Mouse (Mus musculus) MEL (cell line): ENCODE data around the gene Tdrkh. TPM values are rescaled to one million over a fixed set of nuclear protein-coding genes. Genes with fewer than 3 reads are reported as not detected.

ENCODE experiments used
- DNase-seq: peaks from one replicate; pipeline ENCODE4 v3.0.0; 2011; ENCODE audit warnings: low read depth, low spot score
- H3K27ac ChIP-seq: 2 replicates; pipeline ENCODE4 v1.5.1; 2012; ENCODE audit warnings: low read depth, mild to moderate bottlenecking, control low read depth, low read length, moderate library complexity; ENCODE audit not compliant: control insufficient read depth
- H3K27me3 ChIP-seq, 2 experiments: fragments of 150-350 bp in 1 of 2; sonication (generic) in 1 of 2; 2 replicates each; pipeline ENCODE4 v1.6.1; 2012; ENCODE audit warnings: low read length in 2 of 2, mild to moderate bottlenecking in 2 of 2, improper control_type of control experiment in 1 of 2, moderate library complexity in 1 of 2; ENCODE audit not compliant: insufficient read depth in 2 of 2, control insufficient read depth in 1 of 2
- H3K36me3 ChIP-seq, 2 experiments: 2 replicates each; pipeline ENCODE4 v1.6.1; 2012 to 2014; ENCODE audit warnings: low read length in 2 of 2, improper control_type of control experiment in 1 of 2, inconsistent platforms in 1 of 2, mild to moderate bottlenecking in 1 of 2; ENCODE audit not compliant: insufficient read depth in 2 of 2, control insufficient read depth in 1 of 2
- H3K4me1 ChIP-seq, 2 experiments: fragments of 150-350 bp in 1 of 2; sonication (generic) in 1 of 2; 2 replicates each; pipeline ENCODE4 v1.6.1; 2012; ENCODE audit warnings: low read length in 2 of 2, improper control_type of control experiment in 1 of 2, mild to moderate bottlenecking in 1 of 2; ENCODE audit not compliant: insufficient read depth in 2 of 2, control insufficient read depth in 1 of 2
- H3K4me3 ChIP-seq, 2 experiments: fragments of 150-350 bp in 1 of 2; sonication (generic) in 1 of 2; 2 replicates each; pipeline ENCODE4 v1.5.1; 2012; ENCODE audit warnings: low read depth in 2 of 2, low read length in 2 of 2, mild to moderate bottlenecking in 2 of 2, moderate library complexity in 2 of 2, control low read depth in 1 of 2, improper control_type of control experiment in 1 of 2; ENCODE audit not compliant: control insufficient read depth in 1 of 2, insufficient read depth in 1 of 2
- H3K79me2 ChIP-seq: 2 replicates; pipeline ENCODE4 v1.6.1; 2012; ENCODE audit warnings: mild to moderate bottlenecking, low read length, moderate library complexity; ENCODE audit not compliant: control insufficient read depth, poor library complexity, insufficient read depth
- H3K9ac ChIP-seq: 2 replicates; pipeline ENCODE4 v1.6.1; 2012; ENCODE audit warnings: low read depth, mild to moderate bottlenecking, control low read depth, low read length, moderate library complexity; ENCODE audit not compliant: control insufficient read depth, poor library complexity, severe bottlenecking
- H3K9me3 ChIP-seq: fragments of 150-350 bp; sonication (generic); replicated peaks from 2 replicates; pipeline ENCODE4 v1.6.1; 2012; ENCODE audit warnings: mild to moderate bottlenecking, low read length, improper control_type of control experiment, moderate library complexity; ENCODE audit not compliant: insufficient read depth
- CHD1 ChIP-seq: IDR thresholded peaks from 2 replicates; pipeline ENCODE4 v1.6.1; 2012; ENCODE audit warnings: low read depth, mild to moderate bottlenecking, inconsistent platforms, low read length, improper control_type of control experiment
- CHD2 ChIP-seq: IDR thresholded peaks from 2 replicates; pipeline ENCODE4 v1.6.1; 2011; ENCODE audit warnings: low read length, improper control_type of control experiment
- CTCF ChIP-seq, 3 experiments: IDR thresholded peaks in 2 of 3; conservative IDR thresholded peaks in 1 of 3; 2 replicates each; pipeline ENCODE4 v1.5.1; 2011 to 2012; ENCODE audit warnings: low read length in 3 of 3, low read depth in 2 of 3, mild to moderate bottlenecking in 2 of 3, improper control_type of control experiment in 1 of 3, inconsistent platforms in 1 of 3, mixed read lengths in 1 of 3, moderate library complexity in 1 of 3; ENCODE audit not compliant: control insufficient read depth in 1 of 3, insufficient read depth in 1 of 3, poor library complexity in 1 of 3, severe bottlenecking in 1 of 3
- E2F4 ChIP-seq: IDR thresholded peaks from 2 replicates; pipeline ENCODE4 v1.6.1; 2011; ENCODE audit warnings: low read depth, low read length, improper control_type of control experiment, borderline replicate concordance
- ELF1 ChIP-seq: IDR thresholded peaks from 2 replicates; pipeline ENCODE4 v1.6.1; 2014; ENCODE audit warnings: low read depth, mild to moderate bottlenecking, inconsistent platforms, low read length, improper control_type of control experiment, moderate library complexity
- EP300 ChIP-seq, 2 experiments: IDR thresholded peaks; 2 replicates each; pipeline ENCODE4 v1.6.1; 2011; ENCODE audit warnings: improper control_type of control experiment in 2 of 2, low read length in 2 of 2, low read depth in 1 of 2, mild to moderate bottlenecking in 1 of 2
- ETS1 ChIP-seq: IDR thresholded peaks from 2 replicates; pipeline ENCODE4 v1.6.1; 2012; ENCODE audit warnings: low read depth, mild to moderate bottlenecking, inconsistent platforms, low read length, improper control_type of control experiment, moderate library complexity
- GABPA ChIP-seq: IDR thresholded peaks from 2 replicates; pipeline ENCODE4 v1.6.1; 2012; ENCODE audit warnings: low read depth, mild to moderate bottlenecking, inconsistent platforms, low read length, improper control_type of control experiment, moderate library complexity
- GATA1 ChIP-seq: IDR thresholded peaks from 2 replicates; pipeline ENCODE4 v1.6.1; 2011; ENCODE audit warnings: low read depth, low read length, improper control_type of control experiment
- HCFC1 ChIP-seq: IDR thresholded peaks from 2 replicates; pipeline ENCODE4 v1.6.1; 2012; ENCODE audit warnings: low read depth, mild to moderate bottlenecking, inconsistent platforms, low read length, improper control_type of control experiment, moderate library complexity
- JUND ChIP-seq: IDR thresholded peaks from 2 replicates; pipeline ENCODE4 v1.6.1; 2011; ENCODE audit warnings: low read depth, mild to moderate bottlenecking, improper control_type of control experiment, low read length
- KAT2A ChIP-seq: conservative IDR thresholded peaks from 2 replicates; pipeline ENCODE4 v1.6.1; 2012; ENCODE audit warnings: low read depth, low read length, improper control_type of control experiment, inconsistent platforms
- MAFK ChIP-seq: IDR thresholded peaks from 2 replicates; pipeline ENCODE4 v1.6.1; 2011; ENCODE audit warnings: low read depth, mild to moderate bottlenecking, low read length, improper control_type of control experiment, borderline replicate concordance
- MAX ChIP-seq: IDR thresholded peaks from 2 replicates; pipeline ENCODE4 v1.6.1; 2011; ENCODE audit warnings: low read length, improper control_type of control experiment
- MAZ ChIP-seq: IDR thresholded peaks from 2 replicates; pipeline ENCODE4 v1.6.1; 2012; ENCODE audit warnings: low read depth, mild to moderate bottlenecking, inconsistent platforms, low read length, improper control_type of control experiment
- MEF2A ChIP-seq: IDR thresholded peaks from 2 replicates; pipeline ENCODE4 v1.6.1; 2014; ENCODE audit warnings: low read depth, mild to moderate bottlenecking, inconsistent platforms, low read length, improper control_type of control experiment; ENCODE audit not compliant: poor library complexity, insufficient replicate concordance, severe bottlenecking; ENCODE audit errors: extremely low read depth
- MXI1 ChIP-seq: IDR thresholded peaks from 2 replicates; pipeline ENCODE4 v1.6.1; 2011; ENCODE audit warnings: mild to moderate bottlenecking, low read depth, low read length, improper control_type of control experiment
- MYB ChIP-seq: IDR thresholded peaks from 2 replicates; pipeline ENCODE4 v1.6.1; 2011; ENCODE audit warnings: mild to moderate bottlenecking, low read depth, low read length, improper control_type of control experiment
- MYC ChIP-seq: IDR thresholded peaks from 2 replicates; pipeline ENCODE4 v1.6.1; 2011; ENCODE audit warnings: low read depth, mild to moderate bottlenecking, low read length, improper control_type of control experiment, moderate library complexity
- NELFE ChIP-seq: IDR thresholded peaks from 2 replicates; pipeline ENCODE4 v1.6.1; 2011; ENCODE audit warnings: low read depth, low read length, improper control_type of control experiment
- NRF1 ChIP-seq: IDR thresholded peaks from 2 replicates; pipeline ENCODE4 v1.6.1; 2014; ENCODE audit warnings: low read depth, mild to moderate bottlenecking, inconsistent platforms, low read length, improper control_type of control experiment, moderate library complexity; ENCODE audit not compliant: poor library complexity, insufficient read depth, severe bottlenecking
- POLR2A ChIP-seq, 2 experiments: IDR thresholded peaks; 2 replicates each; pipeline ENCODE4 v1.6.1; 2011 to 2012; ENCODE audit warnings: low read length in 2 of 2, mild to moderate bottlenecking in 2 of 2, control low read depth in 1 of 2, improper control_type of control experiment in 1 of 2, low read depth in 1 of 2, moderate library complexity in 1 of 2; ENCODE audit not compliant: control insufficient read depth in 1 of 2, insufficient read depth in 1 of 2, poor library complexity in 1 of 2
- POLR2AphosphoS2 ChIP-seq: IDR thresholded peaks from 2 replicates; pipeline ENCODE4 v1.6.1; 2011; ENCODE audit warnings: low read length, improper control_type of control experiment
- POLR2AphosphoS5 ChIP-seq: IDR thresholded peaks from 2 replicates; pipeline ENCODE4 v1.6.1; 2012; ENCODE audit warnings: low read depth, borderline replicate concordance, mild to moderate bottlenecking, inconsistent platforms, low read length, moderate library complexity, mixed read lengths
- RAD21 ChIP-seq: IDR thresholded peaks from 2 replicates; pipeline ENCODE4 v1.6.1; 2011; ENCODE audit warnings: mild to moderate bottlenecking, low read depth, low read length, improper control_type of control experiment
- RCOR1 ChIP-seq: IDR thresholded peaks from 2 replicates; pipeline ENCODE4 v1.6.1; 2012; ENCODE audit warnings: low read depth, mild to moderate bottlenecking, inconsistent platforms, low read length, improper control_type of control experiment
- SIN3A ChIP-seq: IDR thresholded peaks from 2 replicates; pipeline ENCODE4 v1.6.1; 2012; ENCODE audit warnings: low read length, improper control_type of control experiment, inconsistent platforms
- SMC3 ChIP-seq: IDR thresholded peaks from 2 replicates; pipeline ENCODE4 v1.6.1; 2011; ENCODE audit warnings: low read depth, low read length, improper control_type of control experiment
- TAL1 ChIP-seq: IDR thresholded peaks from 2 replicates; pipeline ENCODE4 v1.6.1; 2012; ENCODE audit warnings: mild to moderate bottlenecking, inconsistent platforms, low read length, moderate library complexity, mixed read lengths
- TBP ChIP-seq: IDR thresholded peaks from 2 replicates; pipeline ENCODE4 v1.8.0; 2011; ENCODE audit warnings: low read depth, low read length, improper control_type of control experiment
- TCF12 ChIP-seq: IDR thresholded peaks from 2 replicates; pipeline ENCODE4 v1.6.1; 2014; ENCODE audit warnings: low read depth, mild to moderate bottlenecking, inconsistent platforms, low read length, improper control_type of control experiment, moderate library complexity
- UBTF ChIP-seq: IDR thresholded peaks from 2 replicates; pipeline ENCODE4 v1.6.1; 2012; ENCODE audit warnings: low read depth, mild to moderate bottlenecking, inconsistent platforms, low read length, improper control_type of control experiment, moderate library complexity, borderline replicate concordance; ENCODE audit not compliant: insufficient read depth
- USF1 ChIP-seq: IDR thresholded peaks from 2 replicates; pipeline ENCODE4 v1.6.1; 2014; ENCODE audit warnings: low read depth, mild to moderate bottlenecking, inconsistent platforms, low read length, improper control_type of control experiment, moderate library complexity
- USF2 ChIP-seq, 2 experiments: IDR thresholded peaks; 2 replicates each; pipeline ENCODE4 v1.6.1; 2011 to 2012; ENCODE audit warnings: improper control_type of control experiment in 2 of 2, low read length in 2 of 2, borderline replicate concordance in 1 of 2, inconsistent platforms in 1 of 2, low read depth in 1 of 2, mild to moderate bottlenecking in 1 of 2; ENCODE audit not compliant: insufficient read depth in 1 of 2
- ZKSCAN1 ChIP-seq: IDR thresholded peaks from 2 replicates; pipeline ENCODE4 v1.6.1; 2012; ENCODE audit warnings: low read depth, mild to moderate bottlenecking, inconsistent platforms, low read length, improper control_type of control experiment, moderate library complexity
- ZMIZ1 ChIP-seq: IDR thresholded peaks from 2 replicates; pipeline ENCODE4 v1.6.1; 2012; ENCODE audit warnings: low read depth, mild to moderate bottlenecking, inconsistent platforms, low read length, improper control_type of control experiment, moderate library complexity
- polyA plus RNA-seq, 2 experiments: library from polyadenylated mRNA; stranded (reverse) in 1 of 2; unstranded in 1 of 2; fragments of >175 nt in 1 of 2; fragments of >200 nt in 1 of 2; gene quantifications; 2 replicates each; pipeline versions ENCODE4 v1.2.1 to v1.2.4; 2012; ENCODE audit warnings: low replicate concordance in 2 of 2, low read depth in 1 of 2; ENCODE audit not compliant: insufficient read length in 2 of 2, insufficient read depth in 1 of 2, missing spikeins in 1 of 2
- total RNA-seq: library from RNA; depleted of rRNA; stranded (reverse); fragments of 300-350 nt; gene quantifications from 2 replicates; pipeline ENCODE4 v1.2.3, GENCODE M21; 2012

Tdrkh gene
- total and polyA plus RNA-seq, 3 experiments = not detected

DNA sequence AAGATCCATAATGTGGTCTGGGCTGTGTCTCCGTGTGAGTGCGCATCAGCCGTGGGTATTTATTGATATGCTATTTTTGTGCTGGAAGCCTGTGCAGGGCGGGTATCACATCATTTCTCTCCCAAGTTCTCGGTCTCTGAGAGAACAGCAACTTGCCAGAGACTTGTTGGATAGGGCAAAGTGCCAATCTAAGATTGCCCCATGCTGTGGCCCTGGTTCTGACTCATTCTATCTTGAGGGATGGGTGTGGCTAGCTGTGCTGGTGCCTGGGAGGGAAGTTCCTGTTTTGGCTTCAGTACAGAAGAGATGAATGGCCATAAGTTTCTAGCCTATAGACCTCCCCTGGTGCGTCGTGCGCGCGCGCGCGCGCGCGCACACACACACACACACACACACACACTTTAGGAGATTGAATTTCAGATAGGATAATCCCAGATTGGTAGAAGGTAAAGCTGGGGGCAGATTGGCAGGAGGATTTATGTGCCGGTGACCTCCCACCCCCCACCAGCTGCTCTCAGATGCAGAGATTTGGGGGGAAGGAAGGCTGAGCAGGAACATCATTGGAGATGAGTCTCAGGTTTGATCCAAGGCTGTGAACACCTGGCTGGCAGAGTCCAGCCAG is 69.8 kb downstream of the Tdrkh start:
- peak; percentile 99 for DNase-seq
- 0 out of 2 replicates have a peak overlapping the region, but pooled peaks have one; percentile 6 for H3K27ac ChIP-seq
- no peak overlapping the region for H3K4me3 ChIP-seq
- TF ChIP-seq TCF12 (0 out of 2 replicates have a peak, but pooled peaks have one; percentile 31), E2F4 (0 out of 2 replicates have a peak, but pooled peaks have one; percentile 47), HCFC1 (peak; percentile 69), ZMIZ1 (no peak), CTCF (IDR thresholded peaks at IDR 0.05 in 2 of 3, conservative IDR thresholded peaks at IDR 0.05 in 1 of 3; ENCODE audit: control insufficient read depth in 1 of 3, insufficient read depth in 1 of 3, low read depth in 2 of 3, low read length in 3 of 3, poor library complexity in 1 of 3, severe bottlenecking in 1 of 3) (no peak), POLR2AphosphoS5 (no peak), EP300 (IDR thresholded peaks at IDR 0.05; ENCODE audit: low read depth in 1 of 2, low read length in 2 of 2) (peak; percentile 66 to 73), NRF1 (no peak), CHD1 (no peak), NELFE (no peak), POLR2A (IDR thresholded peaks at IDR 0.05; ENCODE audit: control insufficient read depth in 1 of 2, insufficient read depth in 1 of 2, low read depth in 1 of 2, low read length in 2 of 2, poor library complexity in 1 of 2) (no peak), SMC3 (peak; percentile 16; the same call in 1 of the 2 replicates), USF1 (no peak), SIN3A (no peak; the same call in 1 of the 2 replicates), GATA1 (peak; percentile 64), POLR2AphosphoS2 (no peak), JUND (peak; percentile 86), CHD2 (no peak), MAFK (no peak), KAT2A (no peak), TBP (no peak), RCOR1 (peak; percentile 87), MAX (peak; percentile 28; the same call in 1 of the 2 replicates), USF2 (IDR thresholded peaks at IDR 0.05; ENCODE audit: borderline replicate concordance in 1 of 2, insufficient read depth in 1 of 2, low read depth in 1 of 2, low read length in 2 of 2) (no peak), GABPA (no peak), MYC (peak; percentile 41; the same call in 1 of the 2 replicates), RAD21 (no peak), ELF1 (0 out of 2 replicates have a peak, but pooled peaks have one; percentile 30), ZKSCAN1 (no peak), ETS1 (peak; percentile 90), MEF2A (no peak), MYB (no peak), UBTF (no peak), MAZ (no peak; the same call in 1 of the 2 replicates), MXI1 (no peak), TAL1 (no peak)

More for the DNA sequence above, 69.8 kb downstream of the Tdrkh start:
- H3K4me1 ChIP-seq = peaks cover 3 to 32% of the 10 kb centered on the region in 2 experiments; a peak in 3 of 4 replicates
- H3K9me3 ChIP-seq = no peaks in the 10 kb centered on the region
- H3K36me3 ChIP-seq = peaks cover 0 to 13% of the 10 kb centered on the region in 2 experiments; a peak in 2 of 4 replicates
- no peaks in the 10 kb centered on the region for H3K27me3 ChIP-seq
- no peaks in the 10 kb centered on the region for H3K79me2 ChIP-seq
- H3K9ac ChIP-seq = no peak overlapping the region
